Mouse (Mus musculus) kidney, postnatal 14 days (tissue): ENCODE data around the gene Fbxo47.

Source experiments
- DNase-seq: peaks from one replicate; pipeline ENCODE4 v3.0.0; 2022; ENCODE audit warnings: mixed read lengths

Fbxo47 gene

DNA sequence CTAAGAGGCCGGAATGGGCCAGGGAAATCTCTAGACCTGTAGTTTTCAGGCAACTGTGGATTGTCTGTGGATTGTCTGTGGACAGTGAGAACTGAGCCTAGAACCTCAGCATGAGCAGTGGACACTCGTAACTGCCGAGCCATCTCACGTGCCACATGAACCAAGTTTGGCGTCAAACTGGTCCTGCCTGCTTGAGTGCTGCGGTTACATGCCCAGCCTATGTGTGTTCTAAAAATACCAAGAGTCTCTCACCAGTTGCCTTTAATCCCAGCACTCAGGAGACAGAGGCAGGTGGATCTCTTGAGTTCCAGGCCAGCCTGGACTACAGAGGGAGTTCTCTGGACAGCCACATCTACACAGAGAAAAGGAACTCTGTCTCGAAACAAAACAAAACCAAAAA, 54.6 kb downstream of the Fbxo47 start:
- no peak for DNase-seq

DNA sequence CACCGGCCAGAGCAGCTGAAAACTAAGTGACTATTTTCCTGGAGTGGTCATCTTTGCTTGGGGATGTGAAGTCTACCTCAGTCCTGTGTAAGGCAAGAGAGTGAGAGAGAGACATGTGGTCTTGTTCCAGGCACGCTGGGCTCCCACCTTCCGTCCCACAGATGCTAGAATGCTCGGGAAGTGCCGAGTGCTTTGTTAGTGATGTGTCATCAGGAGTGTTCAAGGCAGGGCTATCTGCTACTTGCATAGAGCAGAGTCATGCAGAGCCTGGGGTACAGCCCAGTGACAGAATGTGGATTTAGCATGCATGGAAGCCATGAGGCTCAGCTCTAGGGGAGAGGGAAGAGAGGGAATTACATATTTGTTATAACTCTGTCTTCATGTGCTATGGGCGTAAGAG, 56.3 kb downstream of the Fbxo47 start:
- DNase-seq: no peak

DNA sequence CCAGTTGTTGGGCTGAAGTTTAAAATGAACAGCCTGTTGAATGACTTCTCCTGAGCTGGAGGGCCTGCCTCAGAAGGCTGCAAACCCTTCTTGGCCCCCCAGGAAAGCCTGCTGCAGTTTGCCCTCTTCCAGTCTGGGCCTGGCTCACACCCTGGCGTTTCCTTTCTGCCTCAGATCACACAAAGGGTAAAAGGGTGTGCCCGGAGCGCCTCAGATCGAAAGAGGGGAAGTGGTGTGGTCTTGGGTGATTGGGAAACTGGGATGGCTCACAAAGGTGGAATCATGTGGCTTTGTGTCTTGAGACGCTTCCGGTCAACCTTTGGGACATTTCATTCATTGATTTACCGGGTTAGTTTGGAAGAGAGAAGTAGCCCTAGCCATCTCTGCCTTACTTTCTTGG, 57.5 kb downstream of the Fbxo47 start:
- no peak for DNase-seq

DNA sequence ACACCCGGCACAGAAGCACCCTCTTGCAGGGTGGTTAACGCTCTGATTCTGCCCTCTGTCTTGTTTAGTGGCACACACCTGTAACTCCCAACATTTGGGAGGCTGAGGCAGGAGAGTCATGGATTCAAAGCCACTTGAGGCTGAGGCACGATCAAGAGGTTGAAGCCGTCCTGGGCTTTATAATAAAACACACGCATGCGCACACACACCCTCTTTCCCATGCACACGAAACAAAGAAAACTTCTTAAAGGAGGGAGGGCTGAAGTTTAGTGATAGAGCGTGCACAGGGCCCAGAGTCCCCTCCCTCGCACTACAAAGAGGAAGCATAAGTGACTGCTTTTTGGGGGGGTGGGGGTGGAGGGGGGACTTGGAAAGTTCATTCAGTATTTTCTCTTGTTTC, 58.0 kb downstream of the Fbxo47 start:
- DNase-seq: no peak

DNA sequence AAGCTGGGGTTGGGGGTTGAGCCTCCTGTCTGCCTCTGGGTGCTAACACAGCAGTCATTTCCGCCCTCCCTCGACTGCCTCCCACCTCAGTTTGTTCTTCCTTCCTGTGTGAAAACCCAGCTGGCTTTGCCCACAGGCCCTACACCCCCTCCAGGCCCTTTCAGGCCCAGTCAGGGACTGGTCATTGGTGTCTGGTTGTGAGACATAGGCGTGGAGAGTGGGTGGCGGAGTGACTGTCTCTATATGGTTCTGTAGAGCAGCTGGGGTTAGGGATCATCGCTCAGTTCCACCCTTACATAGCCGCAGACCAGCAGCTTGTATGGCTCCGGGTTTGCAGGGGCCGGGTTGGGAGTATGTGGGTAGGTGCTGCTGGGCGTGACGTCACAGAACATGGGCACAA, 58.7 kb downstream of the Fbxo47 start:
- no peak for DNase-seq

DNA sequence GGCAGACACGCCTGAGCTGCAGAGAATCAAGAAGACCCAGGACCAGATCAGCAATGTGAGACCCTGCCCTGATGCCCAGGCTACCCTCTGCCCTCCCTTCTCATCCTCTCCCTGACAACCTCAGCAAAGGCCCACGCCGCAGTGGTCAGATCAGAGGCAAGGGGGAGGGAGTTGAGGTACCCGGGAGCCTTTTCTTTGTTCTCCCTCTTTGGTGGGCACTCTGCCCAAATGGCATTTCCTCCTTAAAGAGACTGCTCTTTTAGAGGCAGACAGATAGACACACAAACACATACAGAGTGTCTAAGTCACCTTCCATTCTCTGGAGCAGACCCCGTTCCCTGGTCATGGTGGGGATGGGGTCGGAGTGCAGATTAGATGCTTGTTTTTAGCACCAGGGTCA, 59.1 kb downstream of the Fbxo47 start:
- no peak for DNase-seq

DNA sequence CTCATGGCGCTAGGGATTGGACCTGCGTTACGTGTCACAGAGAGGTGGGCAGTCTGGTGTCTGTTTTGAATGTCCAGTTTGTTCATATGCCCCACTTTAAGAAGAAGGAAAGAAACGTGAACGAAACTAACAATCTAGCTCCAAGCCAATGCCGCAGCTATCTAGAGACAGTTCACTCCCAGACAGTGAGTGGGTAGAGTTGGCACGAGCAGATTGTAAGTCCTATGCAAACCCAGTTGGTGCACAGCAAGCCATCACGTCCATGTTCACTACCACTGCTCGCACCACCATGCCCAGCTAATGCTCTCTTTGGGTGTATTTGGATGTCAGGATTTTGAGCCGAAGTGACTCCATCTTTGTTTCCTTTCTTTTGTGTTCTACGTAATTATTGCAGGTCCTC, 59.8 kb downstream of the Fbxo47 start:
- DNase-seq: no peak

DNA sequence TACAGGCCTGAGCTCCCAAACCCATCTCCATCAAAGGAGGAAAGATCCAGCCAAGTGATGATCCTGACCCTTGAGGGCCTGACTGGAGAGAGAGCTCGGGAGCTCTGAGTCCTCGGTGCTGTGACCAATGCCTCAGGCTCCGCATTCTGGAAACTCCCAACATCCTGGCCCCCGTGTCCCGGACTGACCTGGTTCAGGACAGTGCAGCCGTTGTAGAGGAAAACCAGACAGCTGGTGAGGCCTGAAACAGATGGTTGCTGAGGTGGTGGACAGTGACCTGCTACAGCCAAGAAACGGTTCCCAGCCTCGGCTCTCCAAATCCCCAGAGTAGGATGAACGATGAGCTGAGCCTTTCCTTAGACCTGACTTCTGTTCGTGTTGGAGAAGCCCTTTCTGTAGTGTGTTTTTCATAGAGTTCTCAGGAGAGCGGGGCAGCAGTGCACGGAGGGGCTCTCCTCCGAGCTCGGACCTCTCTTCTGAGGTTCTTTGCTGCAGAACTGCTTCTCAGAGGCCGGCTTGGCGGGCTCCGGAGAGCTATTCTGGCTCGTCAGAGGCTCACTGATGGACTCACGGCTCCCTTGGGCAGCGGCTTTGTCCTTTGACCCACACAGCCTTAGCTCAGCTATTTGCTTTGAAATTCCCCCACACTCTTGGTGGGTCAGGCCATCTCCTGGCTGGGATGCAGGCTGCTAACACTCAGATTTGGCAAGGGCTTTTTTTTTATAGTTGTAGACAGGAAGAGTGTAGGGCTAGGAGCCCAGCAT, 60.9 kb downstream of the Fbxo47 start:
- no peak for DNase-seq

DNA sequence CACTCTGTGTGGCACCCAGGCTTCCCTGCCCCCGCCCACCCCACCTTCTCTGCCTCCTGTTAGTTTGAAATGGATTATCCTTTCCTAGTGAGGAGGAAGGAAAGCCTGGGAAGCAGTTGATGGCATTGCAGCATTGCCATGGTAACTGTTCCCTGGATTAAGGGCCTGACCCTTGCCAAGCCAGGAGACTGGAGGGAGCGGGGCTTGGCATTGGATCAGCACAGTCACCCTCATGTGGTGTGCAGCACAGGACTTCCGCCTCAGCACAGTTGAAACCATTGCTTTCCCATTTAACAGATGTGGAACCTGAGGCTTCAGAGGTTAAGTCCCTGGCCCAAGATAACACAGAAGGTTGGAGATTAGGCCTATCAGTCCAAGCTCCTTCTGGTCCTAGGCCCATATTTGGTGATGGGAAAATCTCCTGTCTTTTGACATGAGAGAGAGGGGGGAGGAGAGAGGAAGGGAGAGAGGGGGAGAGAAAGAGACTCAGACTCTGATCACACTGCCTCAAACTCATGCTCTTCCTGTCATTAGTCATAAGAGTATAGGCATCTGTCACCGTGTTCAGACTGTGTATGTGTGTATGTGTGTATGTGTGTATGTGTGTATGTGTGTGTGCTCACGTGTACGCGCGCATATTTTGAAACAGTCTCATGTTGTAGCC, 62.4 kb downstream of the Fbxo47 start:
- DNase-seq: no peak

DNA sequence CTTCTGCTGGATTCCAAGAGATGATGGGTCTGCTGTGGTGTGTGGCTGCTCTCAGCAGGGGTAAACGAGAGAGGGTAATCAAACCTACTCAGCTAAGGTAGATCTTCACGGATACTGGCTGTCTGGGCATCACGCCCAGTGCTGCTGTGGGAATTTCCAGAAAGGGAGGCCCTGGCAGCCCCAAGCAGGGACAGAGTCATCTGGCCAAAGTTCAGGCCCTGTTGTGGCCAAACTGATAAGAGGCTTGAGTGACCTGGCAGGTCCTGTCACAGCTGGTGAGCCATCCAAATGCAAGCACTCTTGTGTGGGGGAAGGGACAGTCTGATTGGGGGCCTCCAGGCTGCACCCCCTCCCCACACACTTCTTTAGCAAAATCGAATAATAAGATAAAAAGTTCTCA, 63.1 kb downstream of the Fbxo47 start:
- DNase-seq: peak; percentile 90

DNA sequence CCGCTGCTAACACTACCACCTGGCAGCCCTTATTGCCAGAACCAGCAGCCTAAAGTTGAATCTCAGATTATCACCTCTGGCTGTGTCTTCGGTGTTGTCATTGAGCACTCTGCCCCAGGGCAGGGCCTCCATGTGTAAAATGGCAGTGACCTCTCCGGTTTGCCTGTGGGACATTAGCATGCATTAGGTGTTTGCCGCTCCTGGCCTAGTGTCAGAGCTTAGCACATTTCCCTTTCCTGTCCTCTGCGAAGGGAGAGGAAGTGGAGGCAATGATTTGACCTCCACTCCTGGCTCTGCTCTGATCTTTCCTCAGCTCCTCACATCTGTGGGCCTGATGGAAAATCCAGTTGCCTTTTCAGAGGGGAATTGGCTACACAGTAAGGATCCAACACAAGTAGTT, 64.0 kb downstream of the Fbxo47 start:
- DNase-seq: no peak

DNA sequence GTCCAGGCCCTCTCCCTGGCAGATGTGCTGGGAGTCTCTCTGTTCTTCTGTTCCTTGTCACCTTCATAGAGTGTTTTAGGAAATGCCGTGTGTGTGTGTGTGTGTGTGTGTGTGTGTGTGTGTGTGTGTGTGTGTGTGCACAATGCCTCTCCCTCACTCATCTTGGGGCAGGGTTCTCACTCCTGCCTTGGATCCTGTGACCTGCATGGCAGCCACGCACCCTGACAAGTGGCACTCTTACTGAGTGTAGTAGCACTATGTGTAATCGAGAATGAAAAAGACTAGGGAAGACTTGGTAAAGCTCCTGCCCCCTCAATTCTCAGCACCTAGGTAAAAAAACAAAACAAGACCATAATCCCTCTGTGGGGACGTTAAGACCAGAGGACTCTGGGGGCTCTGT, 64.9 kb downstream of the Fbxo47 start:
- no peak for DNase-seq

DNA sequence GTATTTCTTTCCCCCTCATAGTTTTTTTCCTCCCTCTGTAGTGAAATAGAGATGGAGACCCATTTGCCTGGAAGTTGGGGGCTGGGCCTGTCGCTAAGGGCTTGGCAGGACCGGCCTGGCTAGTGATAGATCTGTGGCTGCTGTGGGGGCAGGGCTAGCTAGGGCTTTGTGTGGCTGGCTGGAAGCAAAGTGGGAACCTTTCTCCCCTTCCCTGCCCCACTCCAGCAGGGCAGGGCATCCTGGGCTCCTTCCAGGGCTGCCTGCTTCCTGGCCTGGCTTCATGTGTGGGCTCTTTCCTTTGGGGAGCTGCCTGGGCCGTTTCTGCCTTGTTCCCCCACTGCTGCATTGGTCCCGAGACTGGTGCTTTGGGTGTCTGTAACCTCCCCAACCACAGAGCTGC, 65.4 kb downstream of the Fbxo47 start:
- peak; percentile 61 for DNase-seq

DNA sequence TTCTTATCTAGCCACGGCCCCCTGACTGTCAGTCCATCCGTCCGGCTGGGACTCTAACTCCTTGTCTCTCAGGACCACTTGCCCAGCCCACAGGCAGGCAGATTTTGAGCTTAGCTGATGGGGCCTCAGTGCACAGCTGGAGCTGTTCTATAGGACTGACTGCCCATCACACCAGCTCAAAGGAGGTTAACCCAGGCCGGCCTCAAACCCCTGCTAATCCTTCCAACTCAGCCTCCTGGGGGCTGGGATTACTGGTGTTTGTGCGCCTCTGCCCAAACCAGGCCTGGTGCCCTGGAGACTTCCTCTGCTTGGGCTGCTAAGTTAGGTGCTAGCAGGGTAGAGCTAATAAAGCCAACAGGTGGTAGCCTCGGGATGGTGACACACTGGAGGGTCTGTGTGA, 66.0 kb downstream of the Fbxo47 start:
- no peak for DNase-seq

DNA sequence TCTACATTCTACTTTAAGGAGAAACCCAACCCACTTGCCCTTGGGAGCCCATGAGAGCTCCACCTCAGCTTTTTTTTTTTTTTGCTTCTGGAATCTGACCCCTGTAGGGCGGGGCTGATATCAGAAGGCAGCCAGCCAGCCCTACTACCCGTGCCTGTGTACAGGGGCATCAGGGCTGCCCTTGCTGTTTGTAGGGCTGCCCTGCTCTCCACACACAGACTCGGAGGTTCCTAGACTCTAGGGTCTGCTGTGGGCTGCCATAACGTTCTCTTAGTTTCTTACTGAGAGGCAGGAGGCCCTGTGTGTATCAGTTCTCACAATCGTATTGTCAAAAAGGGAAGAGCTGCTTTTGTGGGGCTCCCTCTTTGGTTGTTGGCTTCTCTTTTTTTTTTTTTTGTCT, 66.6 kb downstream of the Fbxo47 start:
- DNase-seq: peak; percentile 78

DNA sequence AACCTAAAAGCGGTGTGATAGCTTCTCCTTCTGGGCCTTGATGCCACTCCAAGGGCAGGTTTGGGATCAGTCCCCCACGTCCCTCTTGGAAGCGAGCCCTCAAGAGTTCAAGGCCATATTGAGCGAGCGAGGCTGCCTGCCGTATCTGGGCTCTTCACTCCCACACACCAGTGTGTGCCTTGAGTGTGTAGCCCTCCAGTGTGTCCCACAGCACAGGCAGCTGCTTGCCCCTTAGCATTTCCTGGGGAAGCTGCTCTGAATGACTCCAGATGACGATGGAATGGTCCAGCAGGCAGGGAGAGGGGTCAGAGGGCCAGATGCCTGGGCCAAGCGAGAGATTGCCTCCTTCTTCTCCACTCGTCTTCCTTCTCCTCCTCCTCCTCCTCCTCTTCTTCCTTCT, 67.0 kb downstream of the Fbxo47 start:
- DNase-seq: no peak

DNA sequence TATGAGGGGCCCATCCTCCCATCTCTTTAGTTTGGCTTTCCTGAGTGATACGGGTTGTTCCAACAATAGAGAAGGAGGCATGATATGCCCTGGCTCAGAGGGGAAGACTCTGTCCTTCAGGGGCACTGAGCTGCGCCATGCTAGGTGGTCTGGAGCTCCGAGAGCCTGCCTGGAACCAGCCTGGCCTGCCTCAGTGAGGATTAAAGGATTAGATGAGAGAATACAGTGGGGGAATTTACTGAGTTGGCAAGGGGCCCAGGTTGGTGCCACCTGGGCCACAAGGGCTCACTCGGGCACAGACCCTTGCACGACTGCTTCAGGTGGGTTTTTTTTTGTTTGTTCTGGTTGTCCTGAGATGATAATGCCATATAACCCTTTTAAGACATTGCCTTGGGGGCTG, 67.8 kb downstream of the Fbxo47 start:
- no peak for DNase-seq

DNA sequence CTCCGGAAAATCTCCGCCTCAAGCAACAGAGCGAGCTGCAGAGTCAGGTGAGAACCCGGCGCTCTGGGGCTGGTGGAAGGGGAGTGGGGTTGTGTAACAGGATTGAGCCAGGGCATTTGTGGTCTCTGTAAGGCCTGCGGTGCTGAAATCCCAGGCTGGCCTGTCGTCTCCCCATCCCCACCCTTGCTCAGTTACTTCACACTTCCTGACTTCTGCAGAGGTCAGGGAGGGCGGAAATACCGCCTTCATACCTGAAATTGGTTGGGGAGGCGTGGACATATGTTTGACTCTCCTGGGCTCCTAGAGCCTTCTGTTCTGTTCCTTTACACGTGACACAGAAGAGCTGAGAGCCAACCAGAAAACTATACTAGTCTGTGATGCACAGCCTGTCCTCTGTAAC, 68.2 kb downstream of the Fbxo47 start:
- DNase-seq: no peak

DNA sequence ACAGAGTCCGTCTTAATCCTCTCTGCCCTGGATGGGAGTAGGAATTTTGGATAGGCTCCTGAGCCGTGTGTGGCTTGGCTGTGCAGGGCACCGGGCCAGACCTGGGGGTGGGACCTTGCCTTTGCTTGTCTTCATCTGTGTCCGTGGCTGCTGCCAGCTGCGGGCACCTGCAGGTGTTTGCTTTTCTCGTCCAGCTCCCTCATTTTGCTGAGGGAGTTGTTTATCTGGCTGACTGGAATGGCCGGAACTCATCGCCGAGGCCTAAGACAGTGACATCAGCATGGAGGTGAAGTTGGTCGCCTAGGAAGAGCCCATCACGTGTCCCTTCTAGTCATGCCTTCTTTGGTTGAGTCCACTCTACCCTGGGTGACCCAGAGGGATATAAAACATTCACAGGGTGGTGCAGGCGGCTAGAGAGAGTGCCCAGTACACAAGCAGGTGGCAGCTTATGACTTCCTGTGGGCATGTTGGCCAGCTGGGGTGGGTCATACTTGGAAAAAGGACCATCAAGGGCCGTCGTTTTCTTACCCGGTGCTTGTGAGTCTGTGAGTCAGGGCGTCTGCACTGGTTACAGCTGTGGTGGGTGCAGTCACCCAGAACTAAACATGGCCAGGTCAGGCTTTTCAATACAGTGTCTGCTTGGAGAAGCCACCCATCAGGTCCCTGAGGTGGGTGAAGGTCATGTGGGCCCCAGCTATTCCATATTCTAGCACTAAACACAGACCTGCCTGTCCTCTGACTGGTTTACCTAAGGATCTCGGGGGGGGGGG, 70.0 kb downstream of the Fbxo47 start:
- peak; percentile 80 for DNase-seq

DNA sequence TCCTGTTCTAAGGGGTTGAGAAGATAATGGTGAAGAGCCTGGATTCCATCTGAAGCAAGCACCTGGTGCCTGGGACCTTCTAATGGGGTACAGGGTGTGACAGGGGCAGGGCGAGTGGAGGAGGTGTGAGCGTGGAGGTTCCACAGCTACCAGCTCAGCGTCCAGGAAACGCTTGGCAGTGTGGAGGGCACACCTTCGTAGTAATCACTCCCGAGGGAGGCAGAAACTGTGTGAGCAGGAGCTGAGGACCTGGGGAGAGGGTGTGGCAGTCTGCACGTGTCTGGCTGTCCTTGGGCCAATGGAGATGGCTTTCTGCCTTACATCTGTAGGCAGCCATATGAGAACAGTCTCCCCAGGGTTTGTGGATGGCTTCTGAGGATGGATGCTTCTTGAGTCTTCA, 70.9 kb downstream of the Fbxo47 start:
- no peak for DNase-seq

DNA sequence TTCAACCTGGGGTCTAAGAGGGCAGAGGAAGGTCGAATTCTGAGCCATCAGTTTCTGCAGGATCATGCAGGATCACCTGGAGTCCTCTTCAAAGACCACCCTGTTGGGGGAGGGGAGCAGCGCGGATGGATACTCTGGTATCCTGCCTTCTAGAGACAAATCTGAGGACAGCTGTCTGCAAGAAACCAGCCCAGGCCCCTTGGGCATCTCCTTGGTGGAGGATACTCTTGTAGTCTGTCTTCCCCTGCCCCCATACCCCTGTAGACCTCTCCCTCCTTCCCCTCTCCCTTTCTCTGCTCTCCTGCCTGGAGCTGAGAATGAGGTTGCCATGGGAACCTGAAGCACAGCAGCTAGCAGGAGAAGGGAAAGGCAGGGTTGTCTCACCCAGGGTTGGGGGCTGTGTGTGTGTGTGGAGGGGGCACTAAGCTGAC, 71.4 kb downstream of the Fbxo47 start:
- no peak for DNase-seq

DNA sequence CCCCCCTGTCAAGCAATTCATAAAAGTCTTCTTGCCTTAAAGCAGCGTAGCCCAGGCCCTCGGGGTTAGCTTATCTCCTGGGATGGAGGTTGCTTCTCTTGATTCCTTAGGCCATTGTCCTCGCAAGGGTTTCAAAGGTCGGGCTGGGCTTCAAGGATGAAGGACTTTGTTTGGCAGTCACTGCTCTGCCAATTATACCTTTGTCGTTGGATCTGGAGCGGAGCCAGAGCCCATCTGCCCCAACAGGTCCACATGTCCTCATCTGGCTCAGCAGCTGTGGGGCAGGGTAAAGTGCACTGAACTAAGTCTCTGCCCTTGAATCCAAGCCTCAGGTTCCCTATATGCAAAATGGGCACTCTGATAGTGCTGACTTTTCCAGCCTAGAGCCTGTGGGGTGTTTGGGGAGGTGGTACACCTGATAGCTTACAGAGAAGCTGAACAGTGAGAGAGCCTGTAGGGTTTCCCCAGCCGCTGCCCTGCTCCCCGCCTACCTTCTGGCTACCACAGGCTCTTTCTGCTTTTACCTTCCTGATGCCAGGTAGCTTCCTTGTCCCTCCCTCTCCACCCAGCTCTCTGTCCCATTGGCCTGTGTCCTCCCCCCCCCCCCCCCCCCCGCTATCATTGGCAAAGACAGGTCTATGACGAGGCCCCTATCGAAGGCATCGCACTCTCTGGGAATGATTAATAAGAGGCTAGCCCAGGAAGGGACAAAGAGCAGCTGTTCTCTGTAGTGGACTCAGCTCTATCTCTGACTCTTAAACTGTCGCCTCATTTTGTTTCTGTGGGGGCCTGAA, 72.2 kb downstream of the Fbxo47 start:
- DNase-seq: peak; percentile 86

DNA sequence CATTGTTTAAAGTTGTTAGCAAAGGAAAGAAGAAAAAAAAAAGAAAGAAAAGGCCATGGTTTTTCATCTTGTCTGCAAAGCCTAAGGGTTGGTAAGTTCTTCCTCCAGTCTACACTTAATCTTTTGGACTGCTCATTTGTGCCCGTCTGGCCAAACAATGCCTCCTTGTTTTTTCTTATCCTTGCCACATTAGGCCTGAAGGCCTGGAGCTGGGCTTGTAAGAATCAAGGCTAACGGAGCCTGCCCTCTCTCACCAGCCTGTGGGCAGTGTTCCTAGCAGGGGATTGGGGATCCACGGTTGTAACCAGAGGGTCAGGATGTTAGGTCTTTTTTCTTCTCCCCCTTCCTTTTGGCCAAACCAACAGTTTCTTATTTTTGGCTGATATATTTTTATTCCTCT, 73.0 kb downstream of the Fbxo47 start:
- DNase-seq: no peak
